Mouse (Mus musculus): Measurements from ENCODE around the gene 4930558C23Rik.

GRCm38 (mm10) chr3:95442406-95443117, 39.9 kb upstream of the 4930558C23Rik start:
- TF ChIP-seq CTCF (conservative IDR thresholded peaks at IDR 0.05 in 1 of 2, IDR thresholded peaks at IDR 0.05 in 1 of 2; ENCODE audit: low read depth in 2 of 2, low read length in 2 of 2) (no peak), BHLHE40 (IDR thresholded peaks at IDR 0.05; ENCODE audit: low read depth, low read length) (no peak), ZNF384 (IDR thresholded peaks at IDR 0.05; ENCODE audit: low read depth, low read length) (no peak), EP300 (IDR thresholded peaks at IDR 0.05; ENCODE audit: low read length) (no peak), E2F4 (IDR thresholded peaks at IDR 0.05; ENCODE audit: insufficient replicate concordance, low read depth, low read length) (no peak), MYC (IDR thresholded peaks at IDR 0.05; ENCODE audit: low read depth, low read length) (no peak), CHD2 (IDR thresholded peaks at IDR 0.05; ENCODE audit: low read length) (no peak), UBTF (IDR thresholded peaks at IDR 0.05; ENCODE audit: low read depth, low read length) (no peak), CHD1 (IDR thresholded peaks at IDR 0.05; ENCODE audit: low read depth, low read length) (no peak), NELFE (IDR thresholded peaks at IDR 0.05; ENCODE audit: low read depth, low read length) (no peak), MEF2A (IDR thresholded peaks at IDR 0.05; ENCODE audit: borderline replicate concordance, low read depth, low read length) (no peak)
